ENCODE assay signal across 8 mouse cellular contexts in genomic region chr12:56541068-56541467, GRCm38 (mm10). TPM values are rescaled to one million over a fixed set of nuclear protein-coding genes. Genes with fewer than 3 reads are reported as not detected.
A peak's percentile ranks its signal among the peaks of the same experiment; 100 is the strongest.
DNase-seq lines count a peak whose midpoint lies in the region; ATAC-seq lines count a peak whose summit lies in the region.

No protein-coding gene starts in this region.

- no peaks in the 10 kb centered on the region for H3K36me3 ChIP-seq in hindbrain, embryonic 10.5 days
- no peaks in the 10 kb centered on the region for H3K36me3 ChIP-seq in hindbrain, embryonic 12.5 days
- no peaks in the 10 kb centered on the region for H3K36me3 ChIP-seq in intestine, embryonic 14.5 days (ENCODE audit: control insufficient read depth, insufficient read depth, low read length)
- H3K36me3 ChIP-seq in midbrain, embryonic 15.5 days (replicated peaks) = no peaks in the 10 kb centered on the region

- no peaks in the 10 kb centered on the region for H3K9me3 ChIP-seq in hindbrain, embryonic 10.5 days
- H3K9me3 ChIP-seq in hindbrain, embryonic 12.5 days (replicated peaks) = no peaks in the 10 kb centered on the region
- H3K9me3 ChIP-seq in intestine, embryonic 14.5 days (ENCODE audit: control insufficient read depth, low read length) = no peaks in the 10 kb centered on the region
- H3K9me3 ChIP-seq in midbrain, embryonic 15.5 days = no peaks in the 10 kb centered on the region

- no peak for ATAC-seq in hindbrain, embryonic 12.5 days (ENCODE audit: low FRiP score)
- ATAC-seq in intestine, embryonic 14.5 days (replicated peaks; ENCODE audit: low FRiP score, low TSS enrichment, low read depth) = 0 out of 2 replicates have a peak, but pooled peaks have one; percentile 27
- no peak; the same call in 1 of the 2 replicates for ATAC-seq in midbrain, embryonic 15.5 days (replicated peaks)

- H3K4me2 ChIP-seq in hindbrain, embryonic 12.5 days (replicated peaks) = no peak overlapping the region
- H3K4me2 ChIP-seq in intestine, embryonic 14.5 days (ENCODE audit: low read length) = no peak overlapping the region
- H3K4me2 ChIP-seq in midbrain, embryonic 15.5 days = peak overlapping the region; percentile 24; the same call in 1 of the 2 replicates

- under 1% methylated on average over 14 of the region's 14 CpGs for WGBS in hindbrain, embryonic 10.5 days
- WGBS in hindbrain, embryonic 12.5 days = 2% methylated on average over 14 of the region's 14 CpGs
- 2% methylated on average over 14 of the region's 14 CpGs for WGBS in intestine, embryonic 14.5 days
- WGBS in midbrain, embryonic 15.5 days = under 1% methylated on average over 14 of the region's 14 CpGs

- peaks cover 93% of the 10 kb centered on the region for H3K27me3 ChIP-seq in hindbrain, embryonic 10.5 days (ENCODE audit: insufficient read depth, poor library complexity, severe bottlenecking)
- peaks cover 90% of the 10 kb centered on the region for H3K27me3 ChIP-seq in hindbrain, embryonic 12.5 days
- H3K27me3 ChIP-seq in intestine, embryonic 14.5 days (replicated peaks; ENCODE audit: control insufficient read depth, insufficient read depth, low read length) = peaks cover 74% of the 10 kb centered on the region
- peaks cover 80% of the 10 kb centered on the region for H3K27me3 ChIP-seq in midbrain, embryonic 15.5 days (replicated peaks)

- H3K4me1 ChIP-seq in hindbrain, embryonic 10.5 days (replicated peaks) = peaks cover 3% of the 10 kb centered on the region; the same call in 1 of the 2 replicates
- H3K4me1 ChIP-seq in hindbrain, embryonic 12.5 days = no peaks in the 10 kb centered on the region
- H3K4me1 ChIP-seq in intestine, embryonic 14.5 days (replicated peaks; ENCODE audit: control insufficient read depth, insufficient read depth, low read length) = 0 out of 2 replicates have a peak, but pooled peaks cover 3% of the 10 kb centered on the region
- H3K4me1 ChIP-seq in midbrain, embryonic 15.5 days = 0 out of 2 replicates have a peak, but pooled peaks cover 4% of the 10 kb centered on the region

- intact Hi-C loops in left cerebral cortex, postnatal 14 days (cut with DNase I) = loop anchor here (2.0 kb wide), 1 partner anchor 482 kb away; no protein-coding TSS in a partner anchor

- H3K27ac ChIP-seq in hindbrain, embryonic 10.5 days = no peak overlapping the region
- H3K27ac ChIP-seq in hindbrain, embryonic 12.5 days = no peak overlapping the region
- no peak overlapping the region for H3K27ac ChIP-seq in intestine, embryonic 14.5 days (ENCODE audit: low read depth)
- no peak overlapping the region for H3K27ac ChIP-seq in midbrain, embryonic 15.5 days

- peak; percentile 79 for DNase-seq in hindbrain, embryonic 10.5 days (ENCODE audit: low spot score)
- peak; percentile 37 for DNase-seq in cerebellum, adult 9-10 months
- peak; percentile 16 to 88 for DNase-seq in frontal cortex, adult 2 months (ENCODE audit: extremely low spot score in 1 of 2, low spot score in 1 of 2)
- DNase-seq in intestine, embryonic 14.5 days (ENCODE audit: low spot score) = peak; percentile 88
- peak; percentile 40 to 80 for DNase-seq in left cerebral cortex, postnatal 14 days (ENCODE audit: low spot score in 2 of 2)
- DNase-seq in telencephalon, adult 2 months (ENCODE audit: low read depth, low spot score) = peak; percentile 23

- 0 out of 2 replicates have a peak overlapping the region, but pooled peaks have one; percentile 0 for H3K4me3 ChIP-seq in hindbrain, embryonic 10.5 days
- no peak overlapping the region for H3K4me3 ChIP-seq in hindbrain, embryonic 12.5 days
- H3K4me3 ChIP-seq in intestine, embryonic 14.5 days (ENCODE audit: low read depth, low read length) = no peak overlapping the region; the same call in 1 of the 2 replicates
- H3K4me3 ChIP-seq in midbrain, embryonic 15.5 days = no peak overlapping the region

- H3K9ac ChIP-seq in hindbrain, embryonic 12.5 days = no peak overlapping the region
- H3K9ac ChIP-seq in intestine, embryonic 14.5 days (ENCODE audit: low read length) = no peak overlapping the region
- H3K9ac ChIP-seq in midbrain, embryonic 15.5 days = no peak overlapping the region

RNA-seq across cellular contexts. Expression of gene Nkx2-1, which starts 4.4 kb away (rescaled TPM):
- 3.2 and 3.6 TPM in 2 replicates for polyA plus RNA-seq in hindbrain, embryonic 10.5 days (2016; fragmentation: Nextera tagmentation; extraction: Ambion mirVana)
- polyA plus RNA-seq in hindbrain, embryonic 12.5 days (2016; fragmentation: Nextera tagmentation; extraction: Ambion mirVana) = 0.12 and 1.7 TPM in 2 replicates
- polyA plus RNA-seq in frontal cortex, adult 2 months (2012; rRNA removed) = 0.18 and 0.36 TPM in 2 replicates
- not detected in 2 replicates for polyA plus RNA-seq in intestine, embryonic 14.5 days (2014; fragmentation: Nextera tagmentation; extraction: Ambion mirVana)
- total RNA-seq in left cerebral cortex, postnatal 14 days (2021) = under 1 TPM; 0.35 to 0.47 TPM
- 6.3 and 8.0 TPM in 2 replicates for polyA plus RNA-seq in midbrain, embryonic 15.5 days (2015; fragmentation: Nextera tagmentation; extraction: Ambion mirVana)

Comparison
In these comparisons a context has a peak if more than half of its experiments do, and no peak if none do; other contexts are left out.
1. DNase-seq: peak in every context shown above with its lines; median percentile 88 in intestine, embryonic 14.5 days; 79 in hindbrain, embryonic 10.5 days; 60 in left cerebral cortex, postnatal 14 days; 52 in frontal cortex, adult 2 months; 37 in cerebellum, adult 9-10 months; 23 in telencephalon, adult 2 months.